Mouse (Mus musculus) small intestine, adult 2 months (tissue): ENCODE measurements around the gene Diras2. TPM values are rescaled to one million over a fixed set of nuclear protein-coding genes. Genes with fewer than 3 reads are reported as not detected.
A peak's percentile ranks its signal among the peaks of the same experiment; 100 is the strongest.

Source experiments
- H3K27ac ChIP-seq: fragments of 200-500 bp; 2 replicates; pipeline ENCODE4 v1.5.1; 2012; ENCODE audit warnings: low read depth, low read length, control low read depth, inconsistent platforms; ENCODE audit not compliant: insufficient read depth
- H3K27me3 ChIP-seq: fragments of 200-500 bp; 2 replicates; pipeline ENCODE4 v1.6.1; 2012; ENCODE audit warnings: mild to moderate bottlenecking, moderate library complexity, low read length, inconsistent platforms; ENCODE audit not compliant: control insufficient read depth, insufficient read depth
- H3K36me3 ChIP-seq: fragments of 200-500 bp; 2 replicates; pipeline ENCODE4 v1.6.1; 2012; ENCODE audit warnings: mild to moderate bottlenecking, low read length, control low read depth, inconsistent platforms; ENCODE audit not compliant: control insufficient read depth, insufficient read depth
- H3K4me1 ChIP-seq: fragments of 200-500 bp; 2 replicates; pipeline ENCODE4 v1.6.1; 2012; ENCODE audit warnings: low read length, inconsistent platforms, mixed read lengths; ENCODE audit not compliant: control insufficient read depth, insufficient read depth, insufficient read length
- H3K4me3 ChIP-seq: fragments of 200-500 bp; 2 replicates; pipeline ENCODE4 v1.5.1; 2012; ENCODE audit warnings: low read depth, mild to moderate bottlenecking, control low read depth, inconsistent platforms, low read length, moderate library complexity
- CTCF ChIP-seq: fragments of 200-500 bp; IDR thresholded peaks from 2 replicates; pipeline ENCODE4 v1.5.1; 2012; ENCODE audit warnings: low read depth, mild to moderate bottlenecking, control low read depth, inconsistent platforms, low read length, moderate library complexity, mixed read lengths; ENCODE audit not compliant: insufficient replicate concordance, insufficient read length; ENCODE audit errors: extremely low read depth
- POLR2A ChIP-seq: fragments of 200-500 bp; IDR thresholded peaks from 2 replicates; pipeline ENCODE4 v1.6.1; 2012; ENCODE audit warnings: low read depth, mild to moderate bottlenecking, control low read depth, inconsistent platforms, low read length, moderate library complexity
- WGBS: fragments of 180-500 bp; shearing (Covaris S2); methylation state at CpG from one replicate; pipeline ENCODE4 v1.1.7; 2018; 5-methylcytosine and 5-hydroxymethylcytosine counted together
- polyA plus RNA-seq: library from polyadenylated mRNA; depleted of rRNA; stranded (reverse); fragments of >200 nt; gene quantifications from 2 replicates; pipeline ENCODE4 v1.2.3, GENCODE M21; 2012

The Diras2 gene
- polyA plus RNA-seq, 1 experiment = 0.44 TPM

- H3K27me3 ChIP-seq = no peaks in the 10 kb centered on the region
- H3K4me1 ChIP-seq = no peaks in the 10 kb centered on the region
- H3K4me3 ChIP-seq = no peak overlapping the region
- H3K36me3 ChIP-seq = no peaks in the 10 kb centered on the region
- no peak overlapping the region for H3K27ac ChIP-seq
- WGBS = 84% methylated on average over 2 of the region's 2 CpGs
- TF ChIP-seq CTCF (no peak), POLR2A (no peak)
Observed at GRCm38 (mm10) chr13:52481786-52482185, 49.3 kb downstream of the Diras2 start.

GRCm38 (mm10) chr13:52479146-52479545 is 51.9 kb downstream of the Diras2 start:
- H3K36me3 ChIP-seq = no peaks in the 10 kb centered on the region
- no peak overlapping the region for H3K4me3 ChIP-seq
- no peak overlapping the region for H3K27ac ChIP-seq
- 89% methylated on average over 5 of the region's 5 CpGs for WGBS
- no peaks in the 10 kb centered on the region for H3K27me3 ChIP-seq
- no peaks in the 10 kb centered on the region for H3K4me1 ChIP-seq
- no peak for TF ChIP-seq CTCF
- no peak for TF ChIP-seq POLR2A

DNA sequence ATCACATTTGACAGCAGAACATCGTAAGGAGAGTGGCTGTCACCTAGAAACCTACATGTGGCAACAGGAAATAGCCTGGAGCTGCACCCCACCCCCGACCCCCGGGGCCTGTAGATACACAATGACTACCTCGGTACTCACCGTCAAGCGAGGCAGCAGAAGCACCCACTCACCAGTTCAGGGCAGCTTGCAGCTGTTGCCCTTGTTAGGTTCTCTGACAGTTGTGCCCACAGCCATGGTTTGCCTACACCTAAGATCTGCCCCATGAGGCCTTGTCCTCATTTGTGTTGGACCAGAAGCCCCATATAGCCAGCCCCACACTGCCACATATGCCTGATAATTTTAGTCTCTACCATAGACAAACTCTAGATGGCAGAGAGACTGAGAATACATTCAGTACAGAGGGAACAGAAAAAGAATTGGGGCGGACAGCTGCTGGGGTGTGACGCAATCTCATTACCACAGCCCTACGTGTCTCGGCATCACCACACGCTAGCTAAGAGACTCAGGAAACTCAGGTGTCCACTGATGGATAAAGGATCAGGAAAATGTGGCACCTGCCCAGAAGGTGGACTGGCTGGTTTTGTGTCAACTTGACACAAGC is 54.0 kb downstream of the Diras2 start:
- no peaks in the 10 kb centered on the region for H3K36me3 ChIP-seq
- H3K27ac ChIP-seq = no peak overlapping the region
- no peaks in the 10 kb centered on the region for H3K4me1 ChIP-seq
- no peaks in the 10 kb centered on the region for H3K27me3 ChIP-seq
- 85% methylated on average over 11 of the region's 11 CpGs for WGBS
- no peak overlapping the region for H3K4me3 ChIP-seq
- no peak for TF ChIP-seq CTCF
- no peak for TF ChIP-seq POLR2A

DNA sequence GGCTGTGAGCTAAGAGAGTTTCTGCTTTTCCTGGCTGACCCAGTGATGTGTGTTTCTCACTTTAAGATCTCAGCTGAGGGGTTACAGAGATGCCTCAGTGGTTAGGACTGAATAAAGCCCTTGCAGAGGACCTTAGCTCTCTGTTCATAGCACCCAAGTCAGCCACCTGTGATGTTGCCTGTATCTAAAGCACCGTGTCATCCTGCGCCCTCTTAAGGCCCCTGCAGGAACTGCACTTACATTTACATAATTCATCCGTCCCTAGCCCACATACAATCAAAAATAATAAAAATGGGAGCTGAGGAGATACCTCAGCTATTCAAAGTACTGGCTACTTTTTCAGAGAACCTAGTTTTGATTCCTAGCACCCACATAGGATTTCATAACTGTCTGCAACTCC is 54.9 kb downstream of the Diras2 start:
- TF ChIP-seq CTCF (peak; percentile 29; the same call in 1 of the 2 replicates), POLR2A (no peak)
- WGBS = 37% methylated on average over 3 of the region's 3 CpGs
- no peaks in the 10 kb centered on the region for H3K4me1 ChIP-seq
- no peak overlapping the region for H3K27ac ChIP-seq
- no peaks in the 10 kb centered on the region for H3K27me3 ChIP-seq
- H3K4me3 ChIP-seq = no peak overlapping the region
- no peaks in the 10 kb centered on the region for H3K36me3 ChIP-seq

DNA sequence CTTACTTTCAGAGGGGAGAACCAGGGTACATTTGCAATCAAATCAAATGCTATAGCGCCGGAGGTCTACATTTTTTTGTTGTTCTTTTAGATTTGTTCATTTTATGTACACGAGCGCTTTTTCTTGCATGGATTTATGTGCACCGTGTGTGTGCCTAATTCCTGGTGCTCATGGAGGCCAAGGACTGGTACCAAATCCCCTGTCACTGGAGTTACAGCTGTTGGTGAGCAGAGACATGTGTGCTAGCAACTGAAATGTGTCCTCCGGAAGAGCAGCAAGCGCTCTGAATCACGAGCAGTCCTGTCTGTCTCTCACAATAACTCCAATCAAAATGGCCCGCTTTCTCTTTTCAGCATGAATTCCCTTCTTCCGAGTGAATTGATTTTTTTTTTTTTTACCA is 55.8 kb downstream of the Diras2 start:
- Histone ChIP-seq H3K27me3 (no peaks in the 10 kb centered on the region), H3K4me3 (no peak overlapping the region), H3K36me3 (no peaks in the 10 kb centered on the region), H3K27ac (no peak overlapping the region), H3K4me1 (no peaks in the 10 kb centered on the region)
- TF ChIP-seq CTCF (no peak), POLR2A (no peak)
- WGBS = 89% methylated on average over 10 of the region's 10 CpGs

DNA sequence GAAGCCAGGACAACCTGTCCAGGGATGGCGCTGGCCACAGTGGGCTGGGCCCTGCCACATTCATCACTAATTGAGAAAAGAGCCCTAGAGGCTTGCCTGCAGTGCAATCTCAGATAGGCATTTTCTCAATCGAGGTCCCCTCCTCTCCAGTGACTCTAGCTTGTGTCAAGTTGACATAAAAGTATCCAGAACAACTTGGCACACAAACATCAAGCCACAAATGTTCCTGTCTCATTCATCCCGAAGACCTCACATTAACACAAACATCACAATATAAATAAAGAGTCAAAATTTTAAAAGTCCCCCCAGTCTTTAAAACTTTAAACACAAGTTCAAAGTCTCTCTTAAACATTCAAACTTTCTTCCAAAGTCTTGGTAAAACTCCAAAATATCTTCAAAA is 56.3 kb downstream of the Diras2 start:
- no peaks in the 10 kb centered on the region for H3K4me1 ChIP-seq
- H3K4me3 ChIP-seq = no peak overlapping the region
- no peak overlapping the region for H3K27ac ChIP-seq
- TF ChIP-seq CTCF = no peak
- TF ChIP-seq POLR2A = no peak
- H3K36me3 ChIP-seq = no peaks in the 10 kb centered on the region
- H3K27me3 ChIP-seq = no peaks in the 10 kb centered on the region
- WGBS = 70% methylated on average over 3 of the region's 3 CpGs

DNA sequence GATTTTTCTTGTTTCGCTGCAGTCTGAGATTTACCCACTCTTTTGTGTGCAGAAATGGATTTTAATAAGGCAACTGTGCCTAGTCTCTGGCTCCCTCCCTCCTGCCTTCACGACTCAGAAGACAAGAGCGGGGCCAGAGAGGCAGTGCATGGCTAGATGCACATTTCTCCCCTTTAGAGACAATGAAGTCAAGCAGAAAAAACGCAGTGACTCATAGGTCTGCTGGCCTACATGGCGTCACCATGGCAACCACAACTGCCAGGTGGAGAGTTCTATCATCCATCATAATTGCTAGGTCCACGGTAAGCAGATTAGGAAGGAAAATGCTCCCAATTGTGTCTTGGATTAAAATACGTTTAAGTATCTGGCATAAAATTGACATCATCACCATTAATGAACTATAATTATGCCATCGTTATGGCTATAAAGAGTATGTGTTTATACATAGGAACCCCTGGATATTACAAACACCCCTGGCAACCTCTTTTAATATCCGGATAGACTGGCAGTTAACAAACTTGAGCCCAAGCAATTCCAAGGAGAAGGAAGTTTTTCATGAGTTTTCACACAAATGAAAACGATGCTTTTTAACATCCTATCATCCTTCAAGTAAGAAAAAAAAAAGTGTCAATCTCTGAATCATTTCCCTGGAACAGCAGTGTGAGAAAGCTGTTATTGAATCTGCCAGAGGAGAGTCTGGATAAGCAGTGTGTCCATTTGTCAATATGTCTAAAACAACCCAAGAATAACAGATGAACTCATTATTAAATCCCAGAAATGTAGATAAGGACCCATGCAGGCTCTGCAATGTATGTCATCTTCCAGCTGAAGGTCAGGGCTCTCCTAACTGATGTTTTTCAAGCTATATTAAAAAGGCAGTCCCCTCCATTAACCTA is 61.0 kb downstream of the Diras2 start:
- Histone ChIP-seq H3K4me1 (no peaks in the 10 kb centered on the region), H3K36me3 (no peaks in the 10 kb centered on the region), H3K4me3 (no peak overlapping the region), H3K27ac (no peak overlapping the region), H3K27me3 (no peaks in the 10 kb centered on the region)
- WGBS = 37% methylated on average over 10 of the region's 10 CpGs
- TF ChIP-seq CTCF (no peak), POLR2A (no peak)

- no peaks in the 10 kb centered on the region for H3K36me3 ChIP-seq
- no peak overlapping the region for H3K4me3 ChIP-seq
- no peaks in the 10 kb centered on the region for H3K4me1 ChIP-seq
- WGBS = 78% methylated on average over 6 of the region's 6 CpGs
- no peak overlapping the region for H3K27ac ChIP-seq
- no peak for TF ChIP-seq CTCF
- TF ChIP-seq POLR2A = no peak
- H3K27me3 ChIP-seq = no peaks in the 10 kb centered on the region
Observed at GRCm38 (mm10) chr13:52465141-52465540, 65.9 kb downstream of the Diras2 start.
